Mouse (Mus musculus) adrenal gland, postnatal 4 days (tissue): ENCODE results near the gene Vgll2. TPM values are rescaled to one million over a fixed set of nuclear protein-coding genes. Genes with fewer than 3 reads are reported as not detected.

Source experiments
- DNase-seq, 2 experiments: peaks; one replicate each; pipeline ENCODE4 v3.0.0; 2021 to 2022; ENCODE audit warnings: low spot score in 2 of 2, mixed read lengths in 2 of 2
- long read RNA-seq, 2 experiments: library from polyadenylated mRNA; stranded (forward); transcript quantifications; one replicate each; pipeline ENCODE4 v2.0.0; 2021
- total RNA-seq, 2 experiments: library from RNA; stranded (reverse); gene quantifications; 2 replicates each; pipeline ENCODE4 v1.2.3; 2021

Vgll2 gene
- 1 to 10 TPM; 1.6 to 4.3 TPM for total RNA-seq
- long read RNA-seq, experiment 1, partial matches to known transcripts: 0 of 6 reads
- long read RNA-seq, experiment 1, other reads (novel, unspliced or antisense): 1 of 6 reads
- long read RNA-seq, experiment 2, partial matches to known transcripts: 0 of 1 reads
- long read RNA-seq, experiment 2, other reads (novel, unspliced or antisense): 0 of 1 reads

DNA sequence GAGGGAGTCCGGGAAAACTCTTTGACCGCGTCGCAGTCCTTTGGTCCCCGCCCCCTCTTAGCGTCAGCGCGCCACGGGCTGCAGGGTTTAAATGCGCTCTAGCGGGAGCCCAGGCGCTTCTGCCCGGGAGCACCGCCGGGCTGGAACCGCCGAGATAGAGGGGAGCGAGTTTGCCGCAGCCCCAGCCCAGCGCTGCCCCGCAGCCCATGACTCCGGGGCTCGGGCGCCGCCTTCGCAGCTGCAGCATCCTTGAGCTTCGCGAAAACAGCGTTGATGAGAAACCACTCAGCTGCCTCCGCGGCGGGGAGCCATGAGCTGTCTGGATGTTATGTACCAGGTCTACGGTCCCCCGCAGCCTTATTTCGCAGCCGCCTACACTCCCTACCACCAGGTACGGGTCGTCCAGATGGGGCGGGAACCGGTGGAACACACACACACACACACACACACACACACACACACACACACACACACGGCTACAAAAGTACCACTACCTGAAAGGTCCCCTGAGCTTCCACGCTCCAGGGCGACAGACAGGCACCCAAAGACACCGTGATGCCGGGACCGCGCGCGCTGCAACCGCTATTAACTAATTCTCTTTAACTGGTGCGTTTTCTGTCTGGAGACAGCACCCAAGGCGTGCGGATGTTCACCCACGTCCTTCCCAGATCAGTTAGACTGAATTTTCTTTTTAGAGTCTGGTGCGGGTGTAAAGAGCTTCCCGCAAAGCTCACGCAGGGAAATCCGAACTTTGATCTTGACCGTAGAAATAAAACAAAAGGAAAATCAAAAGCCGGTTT, at the start of gene Vgll2:
TSS of gene Vgll2 (plus strand) at position 90 of the 800 bp plus-strand sequence.
- no peak for DNase-seq

DNA sequence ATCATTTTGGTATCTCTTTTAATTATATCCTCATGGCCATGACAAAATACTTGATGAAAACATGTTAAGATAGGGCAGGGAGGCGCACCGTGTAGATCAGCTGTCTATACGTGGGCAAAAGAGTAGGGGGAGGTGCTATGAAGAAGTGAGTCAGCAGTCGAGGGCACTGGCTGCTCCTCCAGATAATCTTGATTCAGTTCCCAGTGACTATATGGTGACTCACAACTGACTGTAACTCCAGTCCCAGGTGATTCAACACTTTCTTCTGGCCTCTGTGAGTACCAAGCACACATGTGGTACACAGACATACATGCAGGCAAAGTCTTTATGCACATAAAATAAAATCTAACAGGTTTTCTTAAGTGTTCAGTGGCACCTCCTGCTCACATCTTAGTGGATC, 47.2 kb upstream of the Vgll2 start:
- DNase-seq: no peak

DNA sequence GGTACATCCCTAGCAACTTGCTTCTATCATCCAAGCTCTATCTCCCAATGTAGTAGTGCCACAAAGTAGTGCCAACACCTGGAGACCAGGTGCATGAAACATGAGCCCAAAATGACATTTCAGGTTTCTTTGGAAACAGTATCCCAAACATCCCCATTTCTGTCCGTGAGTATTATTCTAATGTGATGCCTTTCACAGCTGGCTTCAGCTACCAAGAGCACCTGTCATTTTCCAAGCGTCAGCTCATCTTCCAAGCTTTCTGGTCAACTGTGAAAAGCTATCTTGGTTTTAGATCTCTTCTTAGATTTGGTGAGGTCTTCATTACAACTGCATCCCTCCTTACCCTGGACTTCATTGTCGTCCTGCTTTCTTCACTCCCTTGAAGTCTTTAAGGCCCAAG, 46.7 kb upstream of the Vgll2 start:
- no peak for DNase-seq

GRCm38 (mm10) chr10:51981651-51982050, 40.7 kb upstream of the Vgll2 start:
- no peak for DNase-seq

GRCm38 (mm10) chr10:51982395-51982794, 39.9 kb upstream of the Vgll2 start:
- no peak for DNase-seq

- no peak for DNase-seq
These were observed 3.8 kb upstream of the Vgll2 start for GRCm38 (mm10) chr10:52018471-52018870.

DNA sequence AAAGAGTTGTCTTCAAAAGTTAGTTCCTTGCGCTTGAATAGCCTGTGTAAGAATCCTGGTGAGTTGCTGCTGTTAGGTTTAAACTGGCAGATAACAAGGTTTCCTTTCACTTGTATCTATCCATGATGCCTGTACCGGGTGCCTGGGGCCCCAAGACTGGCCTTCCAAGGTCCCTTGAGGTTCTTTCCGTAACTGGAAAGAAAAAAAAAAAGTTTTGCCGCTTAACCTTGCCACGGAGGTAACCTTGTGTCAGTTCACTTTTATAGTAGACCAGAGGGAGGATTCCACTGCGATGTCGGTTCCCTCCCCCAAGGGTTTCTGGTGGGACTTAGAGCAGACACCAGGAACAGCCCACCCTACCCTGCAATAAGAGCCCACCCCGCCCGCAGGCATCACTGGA, 1.1 kb upstream of the Vgll2 start:
- DNase-seq: no peak

GRCm38 (mm10) chr10:52021736-52022394, 437 bp upstream of the Vgll2 start:
- DNase-seq: no peak

DNA sequence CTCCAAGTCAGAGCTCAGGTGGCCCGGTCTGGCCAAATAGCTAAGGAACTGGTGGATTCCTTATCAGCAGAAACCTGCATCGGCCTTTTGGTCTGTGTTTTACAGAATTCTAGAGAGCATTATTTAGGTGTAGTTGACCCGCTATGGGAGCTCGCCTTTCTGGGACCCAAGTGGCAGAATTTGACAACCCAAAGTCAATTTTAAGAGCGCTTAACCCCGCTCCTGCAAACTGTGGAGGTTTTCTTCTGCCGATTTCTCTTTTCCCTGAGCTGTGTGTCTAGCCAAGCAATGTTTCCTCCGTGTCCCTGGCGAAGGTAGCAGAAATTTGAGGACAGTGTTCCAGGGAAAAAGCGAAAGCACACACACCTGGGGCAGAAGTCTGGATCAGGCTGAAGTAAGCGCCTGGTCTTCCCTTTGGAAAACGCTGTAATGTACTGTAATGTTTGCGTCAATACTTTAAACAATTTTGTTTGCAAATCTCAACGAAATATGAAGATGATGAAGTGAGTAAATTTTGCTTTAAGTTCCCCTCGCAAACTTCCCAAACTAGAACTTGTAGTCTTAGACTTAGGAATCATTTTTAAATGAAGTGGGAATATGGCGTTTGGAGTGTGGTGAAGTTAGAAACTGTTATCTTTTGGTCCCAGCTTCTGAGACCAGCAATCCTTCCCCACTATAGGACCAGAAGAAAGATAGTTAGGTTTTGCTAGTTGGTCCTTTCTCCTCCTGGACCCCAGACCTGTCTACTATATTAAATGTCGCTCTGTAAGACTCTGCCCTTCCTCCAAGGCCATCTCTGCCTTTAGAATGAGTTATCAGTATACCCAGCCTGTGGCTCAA, 1.1 kb downstream of the Vgll2 start:
- no peak for DNase-seq

DNA sequence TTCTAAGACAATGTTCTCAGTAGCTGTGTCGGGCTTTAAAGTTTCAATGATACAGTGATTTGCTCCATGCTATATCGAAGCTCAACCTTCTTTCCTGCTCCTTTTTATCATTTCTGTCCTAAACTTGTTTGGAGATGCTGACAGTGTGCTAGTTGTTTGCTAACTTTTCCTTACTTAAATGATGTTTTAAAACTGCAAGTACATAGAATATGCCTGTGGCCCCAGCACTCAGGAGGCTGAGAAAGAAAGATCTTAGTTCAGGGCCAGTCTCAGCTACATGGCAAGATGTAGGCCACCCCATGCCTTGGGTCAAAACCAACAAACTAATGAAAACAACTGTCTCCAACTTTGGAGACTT, 1.7 kb downstream of the Vgll2 start:
- no peak for DNase-seq

DNA sequence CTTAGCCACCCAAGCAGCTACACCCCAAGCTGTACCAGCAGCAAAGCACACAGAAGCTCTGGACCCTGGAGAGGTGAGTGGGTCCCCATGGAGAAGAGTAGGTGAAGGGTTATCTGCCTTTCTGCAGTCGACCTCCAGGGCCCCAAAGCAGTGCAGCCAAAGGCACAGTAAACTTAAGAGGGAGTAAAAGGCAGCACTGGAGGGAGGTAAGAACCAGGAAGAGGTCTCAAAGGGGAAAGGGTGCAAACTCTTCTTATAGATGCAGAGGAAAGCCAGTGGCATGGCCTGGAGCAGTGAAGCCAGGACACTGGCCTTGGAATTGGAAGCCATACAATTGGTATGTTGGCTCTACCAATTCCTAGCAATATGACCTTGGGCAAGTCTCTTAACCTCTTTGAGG, 3.0 kb downstream of the Vgll2 start:
- no peak for DNase-seq

GRCm38 (mm10) chr10:52025821-52026220, 3.5 kb downstream of the Vgll2 start:
- DNase-seq: no peak

DNA sequence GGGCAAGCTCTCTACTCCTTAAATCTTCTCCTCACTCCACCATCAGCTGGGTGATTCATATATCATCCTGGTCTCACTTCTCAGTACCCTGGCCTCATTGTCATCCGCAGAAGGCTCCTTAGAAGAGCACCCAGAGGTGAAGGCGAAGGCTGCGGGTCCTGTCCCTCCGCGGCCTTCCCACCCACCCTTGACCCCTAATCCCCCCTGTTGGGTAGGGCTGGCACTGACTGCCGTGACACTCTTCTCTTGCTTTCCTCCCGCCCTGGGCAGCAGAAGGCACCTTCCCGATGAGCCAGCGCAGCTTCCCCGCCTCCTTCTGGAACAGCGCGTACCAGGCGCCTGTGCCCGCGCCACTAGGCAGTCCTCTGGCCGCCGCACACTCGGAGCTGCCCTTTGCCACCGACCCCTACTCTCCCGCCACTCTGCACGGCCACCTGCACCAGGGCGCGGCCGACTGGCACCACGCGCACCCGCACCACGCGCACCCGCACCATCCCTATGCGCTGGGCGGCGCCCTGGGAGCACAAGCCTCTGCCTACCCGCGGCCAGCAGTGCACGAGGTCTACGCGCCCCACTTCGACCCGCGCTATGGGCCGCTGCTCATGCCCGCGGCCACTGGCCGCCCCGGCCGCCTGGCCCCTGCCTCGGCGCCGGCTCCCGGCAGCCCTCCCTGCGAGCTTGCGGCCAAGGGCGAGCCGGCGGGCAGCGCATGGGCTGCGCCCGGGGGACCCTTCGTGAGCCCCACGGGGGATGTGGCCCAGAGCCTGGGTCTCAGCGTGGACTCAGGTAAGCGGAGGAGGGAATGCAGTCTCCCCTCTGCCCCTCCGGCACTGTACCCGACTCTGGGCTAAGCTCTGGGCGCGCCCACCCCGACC, 5.1 kb downstream of the Vgll2 start:
- DNase-seq: no peak

DNA sequence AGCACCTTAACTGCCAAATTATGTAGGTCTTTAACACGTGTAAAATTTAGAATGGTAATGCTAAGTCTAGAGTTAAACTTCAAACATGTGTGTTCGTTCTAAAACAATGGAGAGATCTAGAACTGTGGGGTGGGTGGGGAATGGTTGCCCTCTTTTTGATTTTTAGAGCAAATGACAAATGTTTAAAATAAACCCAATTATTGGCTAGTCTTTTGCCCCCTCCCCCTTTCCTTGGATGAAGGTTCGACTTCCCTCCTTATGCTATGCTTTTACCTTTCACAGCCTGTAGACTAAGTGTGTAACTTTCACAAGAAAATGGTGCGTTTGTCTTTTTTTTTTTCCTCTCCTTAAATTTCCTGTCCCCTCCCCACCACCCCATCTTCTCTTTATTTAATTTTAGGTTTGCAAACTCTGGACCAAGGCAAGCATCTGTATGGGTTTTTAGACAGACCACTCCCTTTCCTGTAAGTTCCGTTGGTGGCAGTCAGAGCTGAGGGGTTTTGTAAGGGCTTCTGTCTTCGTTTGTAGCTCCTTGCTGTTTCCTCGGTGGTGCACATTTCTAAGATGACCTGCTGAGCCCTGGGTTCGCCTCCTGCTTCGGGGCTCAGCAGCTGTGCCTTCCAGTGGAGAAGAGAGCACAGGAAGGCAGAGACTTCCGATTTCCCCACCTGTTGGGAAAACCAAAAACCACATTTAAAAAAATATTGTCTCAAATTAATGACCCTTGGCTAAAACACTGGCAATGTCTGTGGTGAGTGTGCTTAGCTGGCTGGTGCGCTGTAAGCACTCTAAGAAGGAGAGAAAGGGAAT, 6.5 kb downstream of the Vgll2 start:
- DNase-seq: no peak

GRCm38 (mm10) chr10:52029421-52030080, 7.2 kb downstream of the Vgll2 start:
- no peak for DNase-seq

GRCm38 (mm10) chr10:52033729-52034128, 11.4 kb downstream of the Vgll2 start:
- no peak for DNase-seq

GRCm38 (mm10) chr10:52039392-52039791, 17.1 kb downstream of the Vgll2 start:
- no peak for DNase-seq

DNA sequence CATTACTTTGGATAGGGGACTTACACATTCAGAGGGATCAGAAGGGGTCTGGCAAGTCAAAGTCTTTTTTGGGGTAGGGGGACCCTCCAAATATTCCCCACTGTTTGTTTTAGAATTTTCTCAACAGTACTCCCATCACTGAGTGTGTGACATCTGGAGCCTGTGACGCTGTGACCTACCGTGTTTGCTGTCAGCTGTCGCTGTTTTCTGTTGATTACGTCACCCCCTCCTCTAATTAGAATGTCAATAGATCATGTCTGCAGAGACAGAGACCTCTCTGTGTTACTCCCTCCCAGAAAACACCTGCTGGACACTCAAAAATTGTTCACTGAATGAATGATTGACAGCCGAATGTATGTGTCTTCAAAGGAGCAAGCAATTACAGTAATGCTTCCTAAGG, 20.8 kb downstream of the Vgll2 start:
- DNase-seq: no peak

GRCm38 (mm10) chr10:52048287-52048686, 26.0 kb downstream of the Vgll2 start:
- DNase-seq: no peak
